Mouse (Mus musculus) heart, adult 8-10 months (tissue): ENCODE measurements at regions not wholly inside any gene's neighbourhood (a gene's known extent, or its start where the extent isn't known, plus 50 kb on each side); places are given as distances from the start of the nearest gene placed in this dataset.
A peak's percentile ranks its signal among the peaks of the same experiment; 100 is the strongest.

Experiments
- DNase-seq: peaks from one replicate; pipeline ENCODE4 v3.0.0; 2022; ENCODE audit warnings: low spot score

DNA sequence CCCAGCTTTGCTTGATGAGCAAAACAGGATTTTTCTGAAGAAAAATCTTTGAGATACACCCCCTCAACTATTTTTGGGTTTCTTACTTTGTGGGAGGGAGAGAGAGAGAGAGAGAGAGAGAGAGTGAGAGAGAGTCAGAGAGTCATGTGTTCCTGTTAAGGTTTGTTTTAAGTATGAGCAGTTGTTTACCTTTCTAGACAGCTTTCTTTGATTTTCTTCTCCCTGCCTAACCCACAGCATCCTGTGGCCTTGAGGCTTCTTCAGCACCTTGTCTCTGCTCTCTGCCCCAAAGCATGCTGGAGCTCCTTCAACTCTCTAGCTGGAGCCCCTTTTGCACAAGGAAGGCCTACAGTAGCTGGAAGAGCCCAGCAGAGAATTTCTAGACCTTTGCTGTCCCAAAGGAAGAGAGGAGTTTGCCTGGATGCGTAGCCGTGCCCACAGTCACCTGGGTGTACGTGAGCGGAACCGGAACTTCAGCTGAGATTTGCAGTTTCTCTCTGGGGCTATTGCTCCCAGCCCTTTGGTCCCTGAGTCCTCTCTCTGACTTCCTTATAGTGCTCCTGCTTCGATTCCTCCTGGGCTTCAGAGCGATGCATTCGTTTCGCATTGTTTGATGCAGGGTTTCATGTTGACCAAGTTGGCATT, 1242.1 kb upstream of the A1bg start:
- no peak for DNase-seq

DNA sequence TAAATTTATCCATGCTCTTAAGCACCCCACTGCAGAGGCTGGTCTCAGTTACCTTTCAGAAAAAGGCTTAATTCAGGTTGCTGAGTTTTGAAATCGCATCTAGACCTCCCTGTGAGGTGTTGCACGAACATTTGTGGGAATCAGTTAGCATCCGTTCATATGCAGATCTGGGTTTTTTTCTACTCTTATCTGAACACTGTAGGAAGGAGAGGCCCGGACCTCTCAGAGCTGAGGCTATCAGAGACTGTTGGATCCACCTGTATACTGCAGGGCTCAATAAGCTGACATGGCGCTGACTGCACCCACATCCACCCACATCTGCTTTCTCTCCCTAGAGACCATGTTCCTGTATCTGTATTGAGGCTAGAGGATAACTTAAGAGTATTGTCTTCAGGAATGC, 1240.4 kb upstream of the A1bg start:
- no peak for DNase-seq

DNA sequence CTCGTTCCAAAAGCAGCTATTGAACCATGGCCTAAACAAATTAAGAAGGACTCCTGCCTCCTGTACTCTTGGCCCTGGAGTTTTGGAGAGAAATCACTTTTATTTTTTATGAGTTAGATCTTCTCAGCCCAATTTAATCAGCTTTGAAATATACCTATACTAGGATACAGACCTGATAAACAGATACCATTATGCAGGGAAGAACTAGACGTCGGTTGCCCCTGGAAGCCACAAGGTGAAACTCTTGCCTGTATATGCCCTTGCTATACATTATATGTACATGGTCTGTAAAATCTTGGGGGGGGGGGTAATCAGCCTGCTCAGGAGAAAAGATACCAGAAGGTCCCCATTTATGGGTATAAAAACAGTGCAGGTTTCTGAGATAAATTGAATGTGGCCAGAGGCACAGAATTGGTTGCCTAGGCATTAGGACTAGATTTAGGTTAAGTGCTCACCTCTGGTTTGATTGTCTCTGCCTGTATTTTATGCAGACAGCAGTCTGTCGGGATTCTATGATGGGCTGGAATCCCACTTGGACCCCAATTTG, 1239.9 kb upstream of the A1bg start:
- no peak for DNase-seq

DNA sequence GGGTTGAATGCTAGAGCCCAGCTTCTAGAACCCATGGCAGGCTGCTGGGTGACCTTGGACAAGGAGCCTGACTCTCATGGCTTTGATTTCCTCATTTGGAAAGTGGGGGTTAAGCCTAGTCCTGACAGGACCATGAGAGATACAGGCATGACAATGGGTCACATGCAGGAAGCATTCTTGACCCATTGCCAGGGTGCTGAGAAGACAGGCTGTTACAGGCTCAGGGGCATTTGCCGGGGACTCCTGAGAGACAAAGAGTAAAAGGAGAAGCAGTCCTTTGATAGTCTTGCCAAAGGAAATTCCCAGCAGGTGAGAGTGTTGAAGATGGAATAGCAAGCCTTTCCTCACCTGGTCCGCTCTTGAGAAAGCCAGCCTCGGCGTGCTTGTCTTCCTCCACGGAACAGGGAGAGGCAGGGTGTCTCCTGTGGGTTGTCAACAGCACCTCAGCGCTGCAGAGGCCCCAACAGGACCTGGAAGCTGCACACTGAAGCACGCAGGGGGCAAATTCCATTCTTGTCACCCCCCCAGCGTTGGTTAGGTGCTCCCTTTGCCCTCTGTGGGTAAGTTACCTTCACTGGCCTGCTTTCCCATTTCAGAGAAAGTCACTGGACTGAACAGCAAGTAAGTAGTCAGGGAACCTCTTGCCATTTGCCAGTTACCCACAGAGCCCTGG, 1239.3 kb upstream of the A1bg start:
- DNase-seq: peak; percentile 26

DNA sequence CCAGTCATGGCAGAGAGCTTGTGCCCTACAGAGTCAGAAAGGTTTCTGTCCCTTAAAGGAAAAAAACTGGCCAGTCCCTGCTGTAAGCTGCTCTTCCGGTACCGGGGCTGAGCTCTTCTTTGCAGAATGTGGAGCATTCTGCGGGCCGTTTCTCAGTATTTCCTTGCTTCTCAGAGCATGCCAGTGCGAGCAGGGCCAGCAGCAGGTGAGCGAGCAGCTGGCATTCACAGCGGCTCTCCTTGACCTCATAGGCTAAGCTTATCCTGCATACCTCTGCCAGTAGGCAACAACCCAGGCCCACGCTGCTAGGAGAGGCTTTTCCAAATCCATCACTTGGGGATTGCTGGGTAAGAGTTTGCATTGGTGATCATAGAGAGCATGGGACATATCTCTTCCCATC, 1238.2 kb upstream of the A1bg start:
- DNase-seq: no peak

DNA sequence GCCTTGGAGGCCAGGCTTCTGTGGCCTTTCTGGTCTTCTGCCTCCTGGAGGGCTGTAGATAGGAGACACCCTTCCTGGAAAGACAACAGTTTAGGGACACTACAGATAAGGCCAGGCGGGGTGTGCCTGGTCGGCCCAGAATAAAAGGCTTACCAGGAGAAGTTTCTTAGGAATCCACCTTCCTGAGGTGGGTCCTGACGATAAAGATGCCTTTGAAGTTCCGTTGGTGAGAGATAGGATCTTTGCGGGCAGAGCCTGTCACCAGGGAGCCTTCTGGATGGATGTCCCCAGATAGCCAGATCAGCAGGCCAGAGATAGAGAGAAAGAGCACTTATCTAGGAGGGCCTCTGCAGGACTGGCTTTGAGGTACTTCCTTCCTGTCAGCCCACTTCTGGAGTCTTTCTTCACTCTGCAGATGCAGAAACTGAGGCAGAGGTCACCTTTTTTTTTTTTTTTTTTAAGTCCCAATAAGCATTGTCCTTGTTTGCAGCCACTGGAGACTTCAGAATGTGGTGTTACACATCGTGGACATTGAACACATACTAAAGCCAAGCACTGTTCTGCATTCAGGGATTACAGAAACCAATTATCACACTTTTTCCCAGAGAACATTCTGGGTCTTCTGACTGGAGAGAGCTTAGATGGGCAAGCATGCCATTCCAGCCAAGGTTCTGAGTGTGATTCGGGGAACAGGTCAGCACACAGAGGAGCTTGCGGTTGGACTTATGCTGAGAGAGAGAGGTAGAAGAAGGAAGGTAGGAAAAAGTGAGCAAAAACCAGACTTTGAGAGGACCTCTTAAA, 1236.3 kb upstream of the A1bg start:
- no peak for DNase-seq

DNA sequence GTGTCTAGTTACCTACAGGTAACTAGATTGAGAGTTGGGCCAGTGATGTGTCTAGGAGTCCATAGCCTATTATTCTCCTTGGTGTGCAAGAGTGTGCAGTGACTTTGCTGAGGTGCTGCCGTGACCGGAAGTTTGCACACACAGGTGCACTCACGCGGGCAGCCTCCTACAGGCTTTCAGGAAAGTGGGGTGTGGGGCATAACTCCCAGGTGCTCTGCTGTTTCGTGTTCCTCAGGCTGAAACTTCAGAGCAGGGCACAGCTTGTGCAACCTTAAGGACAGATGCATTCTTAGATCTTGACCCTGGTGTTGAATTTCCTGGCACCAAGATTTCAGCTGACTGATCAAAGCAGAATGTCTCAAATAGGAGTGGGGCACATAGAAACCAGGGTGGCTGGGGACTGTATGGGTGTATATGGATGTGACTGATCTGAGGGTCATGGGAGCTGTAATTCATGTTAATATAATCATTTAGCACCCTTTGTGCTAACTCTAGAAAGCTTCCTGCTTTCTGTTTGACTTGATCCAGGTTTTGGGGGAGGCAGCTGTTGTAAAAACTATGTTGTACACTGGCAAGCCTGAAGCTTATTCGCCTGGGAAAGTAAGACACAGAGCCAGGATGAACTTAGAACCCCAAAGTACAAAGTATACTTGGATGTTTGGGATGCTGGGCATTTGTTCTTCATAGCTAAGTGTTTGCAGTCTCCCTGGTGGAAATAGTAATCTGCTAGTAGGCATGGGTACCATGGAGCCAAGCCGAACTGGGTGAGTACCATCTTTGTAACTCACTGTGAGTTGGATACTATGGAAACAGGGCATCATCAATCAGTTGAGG, 1234.6 kb upstream of the A1bg start:
- no peak for DNase-seq

DNA sequence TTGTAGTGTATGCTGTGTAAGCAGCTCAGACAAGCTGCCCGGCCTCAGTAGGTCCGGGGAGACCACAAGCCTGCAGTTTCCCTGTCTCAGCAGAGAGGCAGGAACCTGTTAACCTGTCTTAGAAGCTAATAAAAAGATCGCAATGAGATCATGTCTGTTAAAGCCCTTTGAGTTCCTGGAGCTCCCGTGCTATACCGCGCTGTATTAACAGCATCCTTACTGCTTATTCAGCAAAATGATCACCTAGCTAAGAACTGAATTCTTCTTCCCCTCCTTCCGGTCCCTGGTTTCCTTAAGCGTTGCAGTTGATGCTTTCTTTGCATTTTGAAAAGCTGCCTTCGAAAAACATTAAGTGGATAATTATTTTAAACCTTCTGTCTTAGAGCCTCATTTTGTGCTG, 1230.4 kb upstream of the A1bg start:
- DNase-seq: no peak

DNA sequence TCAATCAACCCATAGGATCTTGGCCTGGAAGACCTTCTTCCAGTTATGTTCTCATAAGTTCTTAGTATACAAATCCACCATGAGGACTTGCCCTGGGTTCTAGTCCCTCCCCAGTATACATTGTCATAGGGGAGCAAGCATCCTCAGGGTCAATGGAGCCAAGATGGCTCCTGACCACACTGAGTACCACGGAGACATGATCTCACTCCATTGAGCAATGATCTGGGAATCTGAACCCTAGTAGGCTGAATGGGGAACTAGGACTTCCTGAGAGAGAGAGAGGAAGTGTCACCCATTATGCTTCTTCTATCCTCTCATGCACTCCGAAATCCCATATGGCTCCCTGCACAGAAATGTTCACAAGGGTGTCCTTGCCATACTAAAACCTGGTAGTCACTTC, 1229.3 kb upstream of the A1bg start:
- DNase-seq: no peak

DNA sequence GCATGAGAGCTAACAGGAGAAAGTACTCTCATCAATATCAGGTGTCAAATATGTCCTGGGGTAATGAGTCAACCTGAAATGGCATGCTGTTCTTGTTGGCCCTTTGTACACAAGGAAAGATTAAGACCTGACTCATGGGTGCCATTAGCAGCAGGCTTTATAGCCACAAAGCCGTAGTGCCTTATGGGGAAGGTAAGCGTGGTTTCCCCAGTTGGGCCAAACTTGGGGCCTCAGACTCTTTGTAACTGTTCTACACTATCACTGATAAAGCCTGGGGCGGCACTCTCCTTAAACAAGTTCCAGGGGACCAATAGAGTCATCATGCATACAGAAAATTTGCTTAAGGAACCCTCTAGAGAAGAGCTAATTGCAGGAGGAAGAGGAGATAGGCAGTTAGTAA, 1228.9 kb upstream of the A1bg start:
- no peak for DNase-seq

DNA sequence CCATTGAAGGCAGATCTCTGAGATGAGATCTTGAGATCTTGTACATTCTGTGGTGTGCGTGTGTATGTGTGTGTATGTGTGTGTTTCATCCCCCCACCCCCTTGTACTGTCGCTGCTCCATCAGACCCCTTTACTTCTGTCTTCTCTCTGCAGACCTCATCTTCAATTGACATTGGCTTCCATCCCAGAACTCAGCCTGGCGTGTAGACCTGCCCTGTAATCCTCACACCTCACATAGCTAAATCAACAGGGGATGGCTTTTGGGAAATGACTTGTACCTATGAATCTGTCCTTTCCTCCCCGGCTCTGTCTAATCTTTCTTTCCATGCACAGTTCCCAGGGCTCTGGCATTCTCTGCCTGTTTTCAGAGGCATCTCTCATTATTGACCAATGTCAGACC, 1227.5 kb upstream of the A1bg start:
- no peak for DNase-seq

DNA sequence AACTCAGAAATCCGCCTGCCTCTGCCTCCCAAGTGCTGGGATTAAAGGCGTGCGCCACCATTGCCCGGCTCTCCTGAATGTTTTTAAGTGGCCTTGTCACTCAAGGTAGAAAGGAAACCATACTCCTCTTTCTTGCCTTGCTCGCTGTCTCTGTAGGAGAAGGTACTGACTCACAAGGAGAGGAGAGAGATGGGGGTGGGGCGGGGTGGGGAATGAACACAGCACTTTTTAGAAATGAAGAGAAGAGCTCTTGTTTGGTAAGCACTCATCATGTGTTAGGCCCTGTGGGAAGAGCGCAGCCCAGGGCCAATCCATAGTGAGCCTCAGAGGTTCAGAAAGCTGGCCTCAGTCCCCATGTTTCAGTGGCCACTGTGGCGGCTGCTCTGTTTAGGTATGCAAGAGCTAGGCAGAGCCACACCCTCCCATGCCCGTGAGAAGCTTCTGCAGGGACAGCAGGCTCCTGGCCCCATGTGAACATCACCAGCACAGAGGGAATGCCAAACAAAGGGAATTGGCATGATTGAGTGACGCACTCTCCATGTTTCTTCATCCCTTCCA, 1225.9 kb upstream of the A1bg start:
- DNase-seq: no peak

DNA sequence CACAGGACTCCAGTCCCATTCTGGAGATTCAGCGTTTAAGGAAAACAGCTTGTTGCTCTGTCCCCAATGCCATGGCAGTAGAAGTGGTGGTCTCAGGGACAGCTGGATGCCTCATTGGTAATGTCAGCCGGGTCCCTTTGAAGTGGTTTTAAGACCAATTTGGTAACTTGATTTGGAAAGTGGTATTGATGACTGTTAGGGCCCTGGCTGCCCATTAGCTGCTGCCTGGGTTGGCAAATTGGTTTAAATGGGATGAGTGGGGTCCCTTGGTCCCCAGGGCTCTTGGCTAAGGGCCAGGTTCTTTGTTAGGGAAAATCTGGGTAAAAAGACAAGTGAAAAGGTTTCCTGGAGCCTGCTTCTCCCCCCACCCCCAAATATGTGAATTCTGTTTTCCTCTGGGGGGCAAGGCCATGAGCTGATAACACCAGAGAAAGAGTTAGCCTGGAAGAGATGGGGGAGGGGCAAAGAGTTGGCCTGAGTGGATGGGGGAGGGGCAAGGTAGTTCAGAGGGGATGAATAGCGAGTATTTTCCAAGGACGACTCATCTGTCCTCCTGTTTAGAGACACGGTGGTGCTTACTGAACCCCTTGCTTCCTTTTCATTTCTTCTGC, 1224.6 kb upstream of the A1bg start:
- no peak for DNase-seq

DNA sequence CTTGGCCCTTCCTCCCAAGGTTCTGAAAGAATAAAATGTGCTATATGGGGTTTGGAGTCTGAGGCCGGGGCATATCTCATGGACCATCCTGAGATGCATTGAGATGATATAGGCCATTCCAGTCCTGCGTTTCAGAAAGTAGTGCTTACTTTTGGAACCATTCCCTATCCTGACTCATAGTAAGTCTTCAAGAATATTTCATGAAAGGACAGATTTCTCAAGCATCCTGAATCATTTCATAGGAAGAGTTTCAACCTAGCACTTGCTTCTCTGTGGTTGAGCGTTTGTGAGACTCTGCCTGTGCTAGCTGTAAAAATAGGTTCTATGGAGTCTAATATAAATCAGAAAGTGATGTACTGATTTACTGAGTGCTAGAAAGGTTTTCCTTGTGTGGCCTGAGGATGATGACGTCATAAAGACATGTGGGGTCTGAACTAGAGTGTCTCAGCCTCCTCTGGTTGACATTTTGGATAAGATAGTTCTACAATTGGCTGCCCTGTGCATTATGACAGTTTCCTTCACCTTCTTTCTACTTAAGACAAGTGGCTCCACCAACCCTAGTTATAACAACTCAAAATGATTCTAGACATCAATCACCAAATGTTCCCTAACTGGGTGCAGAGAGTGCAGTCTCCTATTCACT, 1223.0 kb upstream of the A1bg start:
- no peak for DNase-seq

DNA sequence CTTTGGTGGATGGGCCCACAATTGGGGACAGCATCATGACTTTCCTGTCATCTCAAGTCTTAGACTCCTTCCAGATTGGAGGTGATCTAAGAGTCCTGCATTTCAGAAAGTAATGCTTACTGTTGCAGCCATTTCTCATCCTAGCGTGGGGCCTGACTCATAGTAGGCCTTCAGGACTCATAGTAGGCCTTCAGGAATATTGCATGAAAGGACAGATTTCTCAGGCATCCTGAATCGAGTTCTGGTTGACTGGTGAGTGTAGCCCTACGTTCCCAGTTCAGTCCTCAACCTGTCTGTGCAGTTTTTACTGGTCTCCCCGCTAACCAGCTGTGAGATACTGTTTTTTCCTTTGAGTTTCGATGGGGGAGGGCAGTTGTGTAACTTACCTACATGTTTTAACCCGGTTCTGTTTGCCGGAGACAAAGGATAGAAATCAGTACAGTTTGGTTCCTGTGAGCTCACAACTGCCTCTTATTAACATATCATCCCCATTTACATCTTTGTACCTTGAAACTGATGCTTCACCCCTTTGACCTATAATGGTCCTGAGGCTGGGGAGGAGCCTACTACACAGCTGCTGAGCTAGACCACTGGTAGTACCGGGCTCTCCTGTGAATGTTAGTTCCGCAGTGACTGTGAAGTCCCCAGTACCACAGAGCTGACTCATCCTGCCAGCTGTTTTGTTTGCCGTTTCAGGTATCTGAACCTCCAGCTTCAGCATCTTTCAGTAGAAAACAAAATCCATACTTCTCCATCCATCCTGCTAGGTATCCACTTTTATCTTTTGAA, 1222.2 kb upstream of the A1bg start:
- no peak for DNase-seq

DNA sequence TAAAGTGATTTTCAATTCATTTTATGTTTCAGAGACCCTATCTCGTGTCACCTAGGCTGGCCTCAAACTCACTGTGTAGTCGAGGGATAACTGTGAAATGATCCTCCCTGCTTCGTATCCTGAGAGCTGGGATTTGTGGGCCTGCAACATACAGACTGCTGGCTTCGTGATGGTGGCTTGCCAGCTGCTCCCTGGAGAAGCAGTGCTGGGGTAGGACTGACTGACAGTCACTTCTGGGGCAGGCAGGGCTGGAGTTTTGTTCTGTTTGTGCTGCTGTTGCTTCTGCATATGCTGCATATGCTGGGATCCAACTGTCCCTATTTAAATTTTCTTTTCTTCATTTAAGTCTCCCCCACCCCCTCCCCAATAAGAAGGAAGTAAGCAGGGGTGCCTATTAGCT, 1217.0 kb upstream of the A1bg start:
- no peak for DNase-seq

DNA sequence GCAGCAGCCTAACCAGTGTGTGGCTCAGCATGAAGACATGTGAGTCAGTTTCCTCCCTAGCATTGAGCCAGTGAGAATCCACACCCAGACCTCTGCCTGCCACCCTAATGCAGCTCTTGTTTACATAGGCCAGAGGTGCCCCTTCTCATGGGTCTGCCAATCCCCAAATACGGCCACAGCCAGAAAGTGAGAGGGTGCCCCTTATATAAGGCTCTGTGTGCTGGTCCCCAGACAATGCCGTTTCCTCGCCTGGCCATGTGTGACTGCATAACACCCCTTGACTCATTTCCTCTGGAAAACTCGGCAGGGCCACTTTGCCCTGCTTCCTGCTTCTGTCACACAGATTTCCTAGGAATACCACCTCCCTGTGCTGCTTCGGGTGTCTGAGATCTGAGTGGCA, 1216.4 kb upstream of the A1bg start:
- peak; percentile 25 for DNase-seq

DNA sequence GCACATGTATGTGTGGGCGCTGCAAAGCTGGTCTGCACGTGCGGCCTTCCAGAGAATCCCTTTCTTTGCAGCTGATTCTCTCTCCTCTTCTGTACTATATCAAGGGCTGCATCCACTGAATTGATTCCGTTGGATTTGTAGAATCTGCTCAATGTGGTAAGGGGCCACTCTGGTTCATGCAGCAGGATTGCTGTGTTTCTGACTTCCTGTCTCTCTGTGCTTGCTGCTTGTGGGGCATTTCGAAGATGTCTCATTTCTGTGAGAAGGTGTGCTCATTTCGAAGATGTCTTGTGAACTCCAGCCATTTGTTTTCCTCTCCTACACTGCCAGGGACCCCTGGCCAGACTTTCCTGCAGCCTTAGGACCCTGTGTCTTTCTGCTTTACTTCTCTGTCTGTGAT, 1215.9 kb upstream of the A1bg start:
- no peak for DNase-seq

DNA sequence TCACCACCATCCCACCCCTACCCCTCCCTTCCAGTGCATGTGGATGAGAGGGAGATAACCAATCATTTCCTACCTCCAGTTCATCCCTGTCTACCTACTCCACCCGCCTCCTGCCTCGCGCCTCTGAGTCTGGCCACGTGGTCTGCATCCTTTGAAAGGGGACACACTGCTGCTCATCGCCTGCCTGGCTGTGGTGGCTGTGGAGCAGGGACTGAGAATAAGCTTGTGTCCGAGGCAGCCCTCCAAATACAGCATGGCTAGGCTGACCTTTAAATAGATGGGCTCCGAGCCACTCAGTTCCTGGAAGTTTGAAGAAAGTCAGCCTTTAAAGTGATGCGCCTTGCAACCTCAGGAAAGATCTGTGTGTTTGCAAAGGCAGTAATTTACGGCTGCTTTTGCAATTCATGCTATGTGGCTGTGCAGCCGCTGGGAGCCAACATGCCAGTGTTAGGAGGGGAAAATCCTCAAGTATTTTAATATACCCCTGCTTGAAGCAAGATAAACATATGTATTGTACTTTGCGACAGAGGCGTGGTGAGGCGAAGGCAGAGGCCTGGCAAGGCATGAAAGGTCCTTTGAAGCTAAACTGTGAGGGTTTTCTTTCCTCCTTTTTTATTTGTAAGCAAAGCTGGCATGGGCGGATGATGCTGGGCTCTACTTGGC, 1214.3 kb upstream of the A1bg start:
- no peak for DNase-seq
